Mouse (Mus musculus): ENCODE measurements around the gene Enox1.

- TF ChIP-seq CTCF (IDR thresholded peaks at IDR 0.05; ENCODE audit: control insufficient read depth, insufficient read depth, low read length): no peak
- TF ChIP-seq POLR2A (IDR thresholded peaks at IDR 0.05; ENCODE audit: borderline replicate concordance, control insufficient read depth, low read depth, low read length): no peak
Observed at GRCm38 (mm10) chr14:77491731-77492130, 335.2 kb downstream of the Enox1 start.
